Mouse (Mus musculus) left cerebral cortex, postnatal 14 days (tissue): ENCODE measurements around the gene Slc1a5. TPM values are rescaled to one million over a fixed set of nuclear protein-coding genes. Genes with fewer than 3 reads are reported as not detected.

Source experiments
- DNase-seq, 2 experiments: peaks; one replicate each; pipeline ENCODE4 v3.0.0; 2021 to 2022; ENCODE audit warnings: low spot score in 2 of 2, mixed read lengths in 1 of 2
- intact Hi-C: fragments of 180-260 bp; cut with DNase I; formaldehyde crosslinking; loops from one replicate; pipeline ENCODE4 v1.15.1; 2025
- total RNA-seq, 2 experiments: library from RNA; stranded (reverse); gene quantifications; 2 replicates each; pipeline ENCODE4 v1.2.3; 2021

Gene Slc1a5
- total RNA-seq, 2 experiments from 2014 or later = 3.8 to 5.7 TPM

GRCm38 (mm10) chr7:16812505-16812904, 31.4 kb downstream of the Slc1a5 start:
- intact Hi-C loops = loop anchor here (5.0 kb wide), 3 partner anchors 35 to 185 kb away; no protein-coding TSS in a partner anchor
- no peak for DNase-seq

- DNase-seq = peak; percentile 65 to 83
- intact Hi-C loops = loop anchor here (5.0 kb wide), 1 partner anchor 413 kb away; the partner anchor contains the start of gene Zc3h4
These were observed 34.3 kb downstream of the Slc1a5 start, which contains the start of gene Strn4 for GRCm38 (mm10) chr7:16815351-16815941. Gene Strn4 (plus strand): TSS chr7:16815889.

DNA sequence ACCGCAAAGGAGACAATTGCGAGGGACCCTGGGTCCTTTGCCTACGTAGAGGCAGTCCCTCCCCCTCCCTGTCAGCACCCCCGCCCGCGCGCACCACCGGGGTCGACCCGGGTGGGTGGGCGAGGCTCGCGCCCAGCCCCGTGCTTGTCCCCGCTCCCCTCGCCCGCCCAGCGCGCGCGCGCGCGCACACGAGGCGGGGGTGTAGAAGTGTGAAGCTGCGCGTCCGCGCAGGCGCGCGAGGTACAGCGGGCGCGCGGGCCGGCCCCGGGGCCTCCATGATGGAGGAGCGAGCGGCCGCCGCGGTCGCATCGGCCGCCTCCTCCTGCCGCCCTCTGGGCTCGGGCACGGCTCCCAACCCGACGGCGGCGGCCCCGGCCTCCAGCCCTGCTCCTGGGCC, 34.9 kb downstream of the Slc1a5 start:
- peak; percentile 81 to 85 for DNase-seq
- intact Hi-C loops = loop anchor here (5.0 kb wide), 1 partner anchor 414 kb away; the partner anchor contains the start of gene Zc3h4

GRCm38 (mm10) chr7:16816475-16817122, 35.5 kb downstream of the Slc1a5 start, which contains the start of gene Fkrp:
Gene Fkrp (minus strand): TSS chr7:16816732.
- peak in 1 of 2 experiments; percentile 46 for DNase-seq
- intact Hi-C loops = loop anchor here (5.0 kb wide), 1 partner anchor 414 kb away; the partner anchor contains the start of gene Zc3h4

DNA sequence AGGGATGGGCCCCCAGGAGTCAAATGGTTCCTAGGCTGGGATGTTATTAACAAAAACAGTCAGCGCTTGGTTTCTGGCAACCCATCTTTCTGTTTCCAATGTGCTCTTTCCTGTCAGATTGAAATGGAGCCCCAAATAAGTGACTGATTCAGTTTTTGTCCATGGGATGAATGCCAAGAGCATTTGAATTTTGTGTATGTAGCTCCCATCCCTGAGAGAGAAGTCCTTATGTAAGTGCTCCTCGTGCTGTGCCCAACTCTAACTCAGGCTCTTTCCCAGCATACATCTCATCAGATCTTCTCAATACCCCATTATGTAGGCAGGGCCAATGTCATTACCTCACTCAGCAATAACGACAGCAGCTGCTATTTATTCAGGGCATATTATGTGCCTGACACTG, 36.6 kb downstream of the Slc1a5 start:
- DNase-seq = peak; percentile 68 to 81
- intact Hi-C loops = loop anchor here (5.0 kb wide), 1 partner anchor 415 kb away; the partner anchor contains the start of gene Zc3h4

DNA sequence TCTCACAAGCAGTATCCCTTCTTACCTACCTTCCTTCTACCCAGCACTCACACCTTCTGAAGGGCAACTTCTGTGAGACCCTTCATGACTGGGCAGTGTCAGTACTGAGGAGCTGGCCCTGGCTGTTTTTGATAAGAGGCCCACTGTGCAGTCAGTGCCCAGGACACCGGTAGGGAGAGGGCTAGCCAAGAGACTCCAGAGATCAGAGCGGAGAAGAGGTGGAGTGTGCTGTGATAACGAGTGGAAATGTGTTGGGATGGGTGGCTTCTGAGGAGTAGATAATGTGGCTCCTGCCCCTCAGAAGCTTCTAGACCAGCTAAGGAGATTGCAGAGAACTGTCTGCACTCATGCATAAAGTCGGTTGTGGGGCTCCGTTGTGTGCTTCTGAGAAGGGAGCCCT, 38.7 kb downstream of the Slc1a5 start:
- DNase-seq = no peak
- intact Hi-C loops = loop anchor here (5.0 kb wide), 1 partner anchor 417 kb away; the partner anchor contains the start of gene Zc3h4

DNA sequence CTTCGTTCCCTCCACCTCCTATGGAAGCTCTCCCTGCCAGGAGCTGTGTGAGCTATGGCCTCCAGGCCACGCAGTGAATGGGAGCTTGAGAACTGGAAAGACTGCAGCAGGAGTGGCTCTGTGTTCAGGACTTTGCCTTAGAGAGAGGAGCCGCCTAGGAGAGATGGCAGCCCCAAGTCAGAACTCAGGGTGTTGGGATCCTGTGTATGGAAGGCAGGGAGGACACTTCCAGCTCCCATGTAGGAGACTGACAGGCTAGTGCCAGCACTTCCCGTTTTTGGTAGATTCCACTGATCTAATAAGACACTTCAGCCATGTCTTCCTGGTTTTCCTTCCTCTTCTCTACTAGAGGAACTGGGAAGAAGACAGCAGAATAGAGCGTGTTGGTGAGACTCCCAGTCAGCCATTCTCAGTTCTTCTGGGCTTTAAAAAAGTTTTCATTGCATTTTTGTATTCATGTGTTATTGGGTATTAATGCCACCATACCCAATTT, 39.2 kb downstream of the Slc1a5 start:
- intact Hi-C loops = no loop called here
- no peak for DNase-seq

DNA sequence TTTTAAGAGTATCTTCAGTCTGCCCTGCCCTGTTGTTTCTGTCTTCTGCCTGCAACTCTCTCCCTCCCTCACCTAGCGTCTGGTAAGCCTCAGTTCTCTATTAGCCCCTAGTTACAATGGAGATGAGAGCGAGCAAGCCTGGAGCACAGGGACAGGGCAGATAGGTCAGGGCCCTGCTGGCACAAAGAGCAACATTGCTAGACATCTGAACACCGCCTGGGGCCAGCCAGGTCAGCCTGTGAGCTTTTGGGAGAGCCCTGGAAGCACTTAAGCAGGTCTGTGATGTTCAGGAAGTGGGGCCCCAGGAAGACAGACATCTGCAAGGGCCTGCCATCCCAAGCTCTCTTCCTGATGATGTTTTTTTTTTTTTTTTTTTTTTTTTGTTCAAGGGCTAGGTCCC, 40.0 kb downstream of the Slc1a5 start:
- intact Hi-C loops = no loop called here
- no peak for DNase-seq

DNA sequence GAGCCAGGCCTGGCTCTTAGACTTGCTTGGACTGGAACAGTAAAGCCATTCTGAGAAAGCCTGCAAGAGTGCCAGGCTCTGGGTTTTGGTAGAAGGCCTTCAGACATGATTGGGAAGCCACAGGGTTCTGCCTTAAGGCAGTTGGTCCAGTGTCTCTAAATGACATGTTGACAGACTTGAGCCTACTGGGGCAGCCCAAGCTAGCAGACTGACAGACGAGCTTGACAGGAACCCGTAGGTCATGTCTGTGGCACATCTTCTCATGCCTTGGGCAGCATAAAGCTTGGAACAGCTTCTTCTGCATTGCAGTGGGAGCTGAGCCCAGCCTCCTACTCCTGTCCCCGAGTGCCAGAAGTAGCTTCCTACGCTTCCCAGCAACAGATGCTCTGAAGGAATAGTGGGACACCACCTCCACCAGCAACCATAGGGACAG, 40.5 kb downstream of the Slc1a5 start:
- intact Hi-C loops = no loop called here
- peak; percentile 77 to 87 for DNase-seq

DNA sequence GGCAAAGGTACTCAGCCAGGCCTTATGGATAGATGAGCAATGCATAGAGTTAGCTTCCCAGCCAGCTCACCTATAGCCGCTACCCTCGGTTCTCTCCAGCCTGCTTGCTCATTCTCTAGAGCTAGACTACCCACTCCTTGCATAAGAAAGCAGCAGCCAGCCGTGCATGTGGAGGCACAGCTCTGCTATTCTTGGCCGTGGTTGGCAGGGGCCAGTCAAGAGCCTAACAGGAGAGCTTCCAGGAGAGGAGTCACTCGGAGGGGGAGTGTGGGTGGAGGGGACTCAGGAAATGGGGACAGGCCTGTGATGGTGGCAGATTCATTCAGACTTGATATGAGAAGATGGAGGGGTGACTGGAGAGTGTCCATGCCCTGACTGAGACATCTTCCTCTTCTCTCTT, 42.6 kb downstream of the Slc1a5 start:
- DNase-seq = peak; percentile 74 to 82
- intact Hi-C loops = no loop called here

GRCm38 (mm10) chr7:16825785-16826184, 44.6 kb downstream of the Slc1a5 start:
- DNase-seq = no peak
- intact Hi-C loops = no loop called here

GRCm38 (mm10) chr7:16826571-16826970, 45.4 kb downstream of the Slc1a5 start:
- no peak for DNase-seq
- intact Hi-C loops = no loop called here

GRCm38 (mm10) chr7:16827274-16827673, 46.1 kb downstream of the Slc1a5 start:
- intact Hi-C loops = no loop called here

DNA sequence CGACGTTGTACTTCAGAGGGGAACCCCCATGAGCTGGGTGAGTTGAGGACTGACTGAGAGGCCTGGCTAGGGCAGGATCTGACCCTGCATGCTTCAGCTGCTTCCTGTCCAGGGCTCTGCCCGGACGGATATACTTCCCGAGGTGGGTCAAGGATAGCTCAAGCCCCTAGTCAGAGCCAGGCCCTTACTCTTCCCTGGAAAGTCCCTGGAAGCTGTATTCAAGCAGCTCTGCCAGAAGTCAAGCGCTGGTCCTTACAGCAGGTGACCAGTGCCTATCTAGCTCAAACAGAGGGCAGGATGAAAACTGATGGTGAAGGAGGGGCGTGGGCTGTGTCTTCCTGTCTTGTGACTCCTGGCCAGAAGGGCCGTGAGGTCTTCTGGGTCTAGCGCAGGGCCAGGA, 49.3 kb downstream of the Slc1a5 start:
- intact Hi-C loops = no loop called here
- DNase-seq = no peak

More at GRCm38 (mm10) chr7:16827274-16827673, 46.1 kb downstream of the Slc1a5 start:
- no peak for DNase-seq

DNA sequence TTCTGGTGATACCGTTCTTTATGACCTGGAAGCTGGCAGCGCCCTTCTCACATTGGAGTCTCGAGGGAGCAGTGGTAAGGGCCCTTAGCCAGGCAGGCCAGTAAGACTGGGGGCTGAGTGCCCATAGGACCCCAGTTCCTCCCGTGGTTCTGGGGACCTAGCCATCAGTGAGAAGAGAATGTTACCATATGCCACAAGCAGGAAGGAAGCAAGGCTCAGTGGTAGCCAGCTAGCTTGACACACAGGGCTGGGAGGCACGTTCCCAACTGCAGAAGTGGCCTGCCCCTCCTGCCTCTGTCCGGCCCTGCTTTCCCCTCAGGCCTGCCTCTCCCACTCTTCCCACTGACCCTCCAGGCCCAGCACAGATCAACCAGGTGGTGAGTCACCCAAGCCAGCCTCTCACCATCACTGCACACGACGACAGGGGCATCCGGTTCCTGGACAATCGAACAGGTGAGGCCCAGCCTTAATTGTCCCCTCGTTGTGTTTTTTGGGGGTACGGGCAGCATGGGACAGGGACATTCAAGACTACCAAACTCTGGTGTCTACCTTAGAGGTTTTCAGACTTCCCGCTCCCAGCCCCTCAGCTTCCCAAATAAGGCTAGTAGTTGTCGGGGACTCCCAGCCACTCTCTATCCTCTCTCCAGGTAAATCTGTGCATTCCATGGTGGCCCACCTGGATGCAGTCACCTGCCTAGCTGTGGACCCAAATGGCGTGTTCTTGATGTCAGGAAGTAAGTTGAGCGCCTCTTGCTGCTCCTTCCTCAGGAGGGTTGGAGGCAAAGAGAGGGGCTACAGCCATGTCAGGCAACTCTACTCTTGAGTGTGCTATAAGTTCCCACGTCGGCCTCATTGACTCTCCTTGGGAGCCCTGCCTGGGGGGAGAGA, 57.0 kb downstream of the Slc1a5 start:
- no peak for DNase-seq
- intact Hi-C loops = no loop called here

DNA sequence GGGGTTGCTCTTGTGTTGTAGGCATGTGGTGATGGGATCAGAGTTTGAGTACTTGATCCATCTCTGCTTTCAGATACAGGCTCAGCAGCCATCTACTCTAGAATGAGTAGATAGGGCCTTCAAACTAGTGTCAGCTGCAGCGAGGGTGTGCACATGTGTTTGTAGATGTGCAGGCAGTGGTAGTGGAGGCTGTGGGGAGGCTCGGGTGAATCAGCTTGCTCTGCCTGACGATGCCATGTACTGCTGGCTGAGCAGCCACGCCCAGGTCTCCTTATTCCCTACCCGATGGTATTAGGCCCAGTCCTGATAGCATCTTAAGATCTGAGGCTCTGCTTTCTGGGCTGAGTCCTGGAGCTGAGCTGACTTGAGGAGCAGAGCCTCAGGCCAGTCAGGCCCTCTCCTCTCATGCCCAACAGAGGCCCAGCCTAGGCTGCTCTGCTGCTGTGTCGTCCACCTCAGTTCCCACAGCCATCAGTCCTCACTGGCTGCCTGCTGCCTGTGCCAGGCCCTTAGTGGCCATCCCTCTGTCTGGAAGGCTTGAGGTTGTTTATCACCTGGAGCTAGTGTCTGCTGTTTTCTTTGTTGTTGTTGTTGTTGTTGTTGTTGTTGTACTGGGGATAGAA, 57.8 kb downstream of the Slc1a5 start:
- no peak for DNase-seq
- intact Hi-C loops = no loop called here

GRCm38 (mm10) chr7:16839427-16840108, 58.4 kb downstream of the Slc1a5 start:
- no peak for DNase-seq
- intact Hi-C loops = no loop called here

- intact Hi-C loops = no loop called here
- DNase-seq = no peak
These were observed 59.0 kb downstream of the Slc1a5 start for GRCm38 (mm10) chr7:16840109-16840491.

- intact Hi-C loops = no loop called here
- DNase-seq = no peak
These were observed 59.9 kb downstream of the Slc1a5 start for GRCm38 (mm10) chr7:16841078-16841477.
